Mouse (Mus musculus) splenic B cell, adult 2 months (primary cell): ENCODE measurements at regions not wholly inside any gene's neighbourhood (a gene's known extent, or its start where the extent isn't known, plus 50 kb on each side); places are given as distances from the start of the nearest gene placed in this dataset.
"Not testable (repeated sequence)": the region's sequence is repeated elsewhere in the genome, so short reads cannot be mapped to it uniquely, and the experiment has no call there.

ENCODE experiments used
- DNase-seq: peaks from one replicate; pipeline ENCODE4 v3.0.0-alpha.2; 2011; ENCODE audit warnings: low read depth, low spot score
- H3K27me3 ChIP-seq: 2 replicates; pipeline ENCODE4 v1.6.1; 2012; ENCODE audit warnings: mild to moderate bottlenecking, low read length, moderate library complexity, mixed read lengths; ENCODE audit not compliant: control insufficient read depth, poor library complexity, insufficient read depth, severe bottlenecking
- H3K36me3 ChIP-seq: 2 replicates; pipeline ENCODE4 v1.6.1; 2012; ENCODE audit warnings: mild to moderate bottlenecking, low read length, moderate library complexity, mixed read lengths; ENCODE audit not compliant: control insufficient read depth, poor library complexity, insufficient read depth, severe bottlenecking

GRCm38 (mm10) chr17:79977154-79977571, 81.2 kb upstream of the Atl2 start:
- no peak for DNase-seq
- no peaks in the 10 kb centered on the region for H3K36me3 ChIP-seq

GRCm38 (mm10) chr17:79976518-79977100, 80.7 kb upstream of the Atl2 start:
- no peak for DNase-seq
- Histone ChIP-seq H3K27me3 (no peaks in the 10 kb centered on the region), H3K36me3 (no peaks in the 10 kb centered on the region)

More at GRCm38 (mm10) chr17:79977154-79977571, 81.2 kb upstream of the Atl2 start:
- no peaks in the 10 kb centered on the region for H3K27me3 ChIP-seq

DNA sequence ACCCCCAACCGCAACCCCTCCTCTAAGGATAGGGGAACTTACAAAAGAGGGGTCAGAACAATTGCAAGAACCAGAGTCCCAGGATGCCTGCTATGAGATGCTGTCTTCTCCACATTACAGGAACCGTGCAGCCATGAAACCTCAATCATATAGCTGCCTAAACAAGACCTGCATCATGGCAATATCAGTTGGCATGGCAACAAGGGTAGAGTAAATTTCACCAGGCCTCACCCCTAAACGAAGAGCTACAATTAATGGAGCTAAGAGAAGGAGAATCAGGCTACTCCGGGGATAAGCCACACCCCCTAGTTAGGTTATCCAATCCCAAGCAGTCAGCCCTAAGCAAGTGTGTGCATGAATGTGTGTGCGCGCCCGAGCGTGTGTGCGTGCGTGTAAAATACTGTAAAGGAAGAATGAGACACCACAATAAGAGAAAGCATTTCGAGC, 80.1 kb upstream of the Atl2 start:
- DNase-seq, result peak; percentile 63

GRCm38 (mm10) chr17:79975150-79975757, 79.3 kb upstream of the Atl2 start:
- H3K36me3 ChIP-seq, H3K27me3 ChIP-seq: not testable (repeated sequence)
- peak; percentile 55 for DNase-seq

More for the DNA sequence above, 80.1 kb upstream of the Atl2 start:
- Histone ChIP-seq H3K36me3 (no peaks in the 10 kb centered on the region), H3K27me3 (no peaks in the 10 kb centered on the region)

GRCm38 (mm10) chr17:79971721-79972336, 75.9 kb upstream of the Atl2 start:
- Histone ChIP-seq H3K27me3 (no peaks in the 10 kb centered on the region), H3K36me3 (no peaks in the 10 kb centered on the region)
- DNase-seq, result no peak

DNA sequence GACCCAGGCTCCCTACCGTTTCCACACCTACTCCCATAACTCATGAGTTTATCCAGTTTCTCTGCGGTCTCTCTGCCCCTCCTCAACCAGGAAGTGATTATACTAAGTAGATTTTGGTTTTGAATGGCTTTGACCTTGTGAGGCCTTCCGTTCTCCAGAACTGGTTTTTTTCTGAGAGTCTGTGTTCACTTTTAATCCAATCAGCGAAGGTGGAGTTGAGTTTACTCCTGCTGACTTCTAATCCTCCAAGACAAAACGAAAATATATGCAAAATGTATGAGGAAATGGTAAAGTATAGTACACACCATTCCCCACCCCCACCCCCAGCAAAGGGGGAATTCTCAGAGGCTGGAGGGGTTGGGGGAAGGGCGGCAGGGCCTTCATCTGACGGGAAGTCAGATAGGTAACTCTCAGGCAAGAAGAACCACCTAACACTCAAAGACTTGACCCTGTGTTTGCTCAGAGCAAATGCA, 73.6 kb upstream of the Atl2 start:
- H3K36me3 ChIP-seq, result no peaks in the 10 kb centered on the region
- no peaks in the 10 kb centered on the region for H3K27me3 ChIP-seq
- no peak for DNase-seq

DNA sequence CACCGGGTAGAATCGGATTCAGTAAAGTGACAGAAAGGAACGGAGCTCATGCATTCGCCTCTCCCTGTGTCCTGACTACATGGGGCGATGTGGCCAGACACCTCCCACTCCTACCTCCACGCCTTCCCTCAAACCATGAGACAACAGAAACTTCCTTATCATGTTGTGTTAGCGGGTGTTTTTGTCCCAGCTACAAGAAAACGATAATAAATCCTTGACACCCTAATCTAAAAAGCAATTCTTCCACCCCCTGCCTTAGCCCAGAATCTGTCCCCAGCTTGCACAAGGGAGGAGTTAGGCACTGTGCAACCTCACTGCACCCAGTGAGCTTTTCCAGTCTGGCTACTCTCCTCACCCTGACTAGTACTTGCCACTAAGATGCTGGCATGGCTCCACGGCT, 72.9 kb upstream of the Atl2 start:
- no peaks in the 10 kb centered on the region for H3K36me3 ChIP-seq
- no peak for DNase-seq
- H3K27me3 ChIP-seq, result no peaks in the 10 kb centered on the region

DNA sequence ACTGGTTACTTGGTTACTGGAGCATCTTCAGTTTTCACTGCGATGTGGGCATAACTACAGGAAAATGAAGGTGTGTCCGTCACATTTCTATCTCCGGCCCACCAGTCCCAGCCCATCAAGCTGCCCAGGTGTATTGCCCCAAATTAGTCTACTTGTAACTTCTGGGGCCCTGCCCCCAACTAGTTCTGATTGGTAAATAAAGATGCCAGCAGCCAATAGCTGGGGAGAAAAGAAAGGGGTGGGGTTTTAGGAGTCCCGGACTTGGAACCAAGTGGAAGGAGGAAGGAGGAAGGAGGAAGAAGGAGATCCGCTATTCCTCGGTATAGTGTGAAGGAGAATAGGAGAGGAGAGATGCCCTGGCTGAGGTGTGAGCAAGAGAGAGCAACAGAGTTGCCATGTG, 71.1 kb upstream of the Atl2 start:
- Histone ChIP-seq H3K27me3 (no peaks in the 10 kb centered on the region), H3K36me3 (no peaks in the 10 kb centered on the region)
- DNase-seq, result no peak

DNA sequence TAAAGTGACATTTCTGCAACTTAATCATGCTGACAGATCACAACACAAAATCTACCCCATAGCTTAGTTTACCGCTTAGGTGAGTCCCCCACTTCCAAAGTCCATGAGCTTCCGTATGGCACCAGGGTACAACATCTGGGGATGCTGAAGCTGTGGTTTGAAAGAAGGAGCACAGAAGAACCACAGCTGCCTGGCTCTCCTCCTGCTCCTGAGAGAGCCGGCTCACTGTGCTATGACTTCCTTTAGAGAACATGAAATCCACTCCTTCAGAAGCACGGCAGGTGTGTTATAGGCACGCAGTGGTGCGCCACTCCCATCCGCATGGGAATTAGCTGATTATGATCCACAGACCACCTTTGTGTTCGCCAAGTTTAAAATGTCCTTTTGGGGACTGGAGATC, 69.7 kb upstream of the Atl2 start:
- Histone ChIP-seq H3K36me3 (no peaks in the 10 kb centered on the region), H3K27me3 (no peaks in the 10 kb centered on the region)
- no peak for DNase-seq

DNA sequence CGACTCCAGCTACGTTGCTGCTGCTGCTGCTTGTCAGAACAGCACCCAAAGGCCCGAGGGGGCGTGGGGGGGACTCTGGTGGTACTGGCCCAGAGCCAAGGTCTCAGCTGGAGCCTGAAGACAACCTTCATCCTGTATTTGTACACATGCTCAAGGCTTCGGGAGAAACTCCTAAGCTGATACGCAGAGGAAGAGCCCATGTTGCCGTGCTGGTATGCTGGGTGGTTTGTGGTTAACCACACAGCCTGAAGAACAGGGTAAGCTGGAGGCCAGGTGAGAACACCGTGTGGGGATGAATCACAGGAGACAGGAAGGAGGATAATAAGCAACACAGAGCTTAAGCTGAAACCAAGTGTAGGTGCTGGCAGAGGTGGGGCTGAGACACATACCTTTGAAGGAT, 68.9 kb upstream of the Atl2 start:
- peak; percentile 33 for DNase-seq
- no peaks in the 10 kb centered on the region for H3K36me3 ChIP-seq

DNA sequence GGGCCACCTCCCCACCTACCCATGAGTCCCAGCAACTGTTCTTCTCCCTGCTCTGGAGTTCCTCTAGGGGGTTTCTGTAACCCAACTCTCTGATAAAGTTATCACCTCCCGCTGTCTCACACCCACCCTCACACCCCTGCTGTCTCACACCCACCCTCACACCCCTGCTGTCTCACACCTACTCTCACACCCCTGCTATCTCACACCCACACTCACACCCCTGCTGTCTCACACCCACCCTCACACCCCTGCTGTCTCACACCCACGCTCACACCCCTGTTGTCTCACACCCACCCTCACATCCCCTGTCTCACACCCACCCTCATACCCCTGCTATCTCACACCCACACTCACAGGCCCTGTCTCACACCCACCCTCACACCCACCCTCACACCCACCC, 67.4 kb upstream of the Atl2 start:
- Histone ChIP-seq H3K27me3 (no peaks in the 10 kb centered on the region), H3K36me3 (no peaks in the 10 kb centered on the region)
- no peak for DNase-seq

More for the DNA sequence above, 68.9 kb upstream of the Atl2 start:
- no peaks in the 10 kb centered on the region for H3K27me3 ChIP-seq

GRCm38 (mm10) chr17:79961391-79961790, 65.5 kb upstream of the Atl2 start:
- DNase-seq, result no peak
- H3K27me3 ChIP-seq, result no peaks in the 10 kb centered on the region
- no peaks in the 10 kb centered on the region for H3K36me3 ChIP-seq

DNA sequence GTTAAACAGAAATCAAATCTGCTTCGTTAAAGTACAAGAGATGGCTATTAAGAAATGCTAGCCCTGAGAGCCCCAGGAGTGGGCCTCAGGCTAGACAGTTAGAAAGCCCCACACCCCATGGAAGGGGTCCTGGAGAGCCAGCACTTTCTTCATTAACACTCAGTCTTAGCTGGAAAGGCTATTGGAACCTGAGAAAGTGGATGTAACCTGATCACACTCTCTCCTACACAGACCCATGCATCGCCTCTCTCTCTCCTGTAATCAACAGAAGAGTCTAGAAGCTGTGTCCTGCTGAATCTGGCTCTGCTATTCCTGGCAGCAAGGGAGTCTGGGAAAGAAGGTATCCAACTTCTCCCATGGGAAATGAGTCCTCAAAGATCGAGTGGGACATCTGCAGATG, 64.8 kb upstream of the Atl2 start:
- no peak for DNase-seq
- no peaks in the 10 kb centered on the region for H3K27me3 ChIP-seq
- no peaks in the 10 kb centered on the region for H3K36me3 ChIP-seq

- H3K36me3 ChIP-seq, result no peaks in the 10 kb centered on the region
- DNase-seq, result peak; percentile 44
- no peaks in the 10 kb centered on the region for H3K27me3 ChIP-seq
Observed at GRCm38 (mm10) chr17:79955267-79955666, 59.3 kb upstream of the Atl2 start.

DNA sequence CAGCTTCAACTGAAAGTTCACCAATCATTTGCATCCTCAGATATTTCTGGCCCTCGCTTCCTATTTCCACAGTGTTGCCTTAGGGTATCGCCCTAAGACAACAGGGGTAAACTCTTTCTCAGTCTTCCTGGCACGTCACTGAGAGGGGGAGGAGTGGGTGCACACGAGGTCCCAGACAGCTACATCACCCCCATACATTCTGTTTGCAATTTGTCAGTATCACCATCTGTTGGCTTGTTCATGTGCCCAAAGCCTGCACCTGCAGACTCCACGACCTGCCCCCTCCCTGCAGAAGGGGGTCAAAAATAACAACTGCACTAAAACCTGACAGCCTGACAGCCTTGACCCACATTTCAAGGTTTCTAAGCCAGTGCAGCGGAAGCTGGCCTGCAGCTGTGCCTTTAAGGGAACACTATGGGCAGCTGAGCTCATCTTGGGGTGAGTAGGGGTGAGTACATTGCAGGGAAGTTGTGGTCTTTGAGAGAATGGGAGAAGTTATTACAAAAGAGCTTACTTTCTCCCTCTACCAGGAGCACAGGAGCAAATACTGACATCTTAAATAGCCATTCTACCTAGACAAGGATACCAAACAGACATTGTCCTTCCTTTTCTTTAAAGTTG, 58.8 kb upstream of the Atl2 start:
- no peaks in the 10 kb centered on the region for H3K27me3 ChIP-seq
- peak; percentile 60 for DNase-seq
- H3K36me3 ChIP-seq, result no peaks in the 10 kb centered on the region
